Mouse (Mus musculus): ENCODE measurements around the gene Rps16.

The Rps16 gene

DNA sequence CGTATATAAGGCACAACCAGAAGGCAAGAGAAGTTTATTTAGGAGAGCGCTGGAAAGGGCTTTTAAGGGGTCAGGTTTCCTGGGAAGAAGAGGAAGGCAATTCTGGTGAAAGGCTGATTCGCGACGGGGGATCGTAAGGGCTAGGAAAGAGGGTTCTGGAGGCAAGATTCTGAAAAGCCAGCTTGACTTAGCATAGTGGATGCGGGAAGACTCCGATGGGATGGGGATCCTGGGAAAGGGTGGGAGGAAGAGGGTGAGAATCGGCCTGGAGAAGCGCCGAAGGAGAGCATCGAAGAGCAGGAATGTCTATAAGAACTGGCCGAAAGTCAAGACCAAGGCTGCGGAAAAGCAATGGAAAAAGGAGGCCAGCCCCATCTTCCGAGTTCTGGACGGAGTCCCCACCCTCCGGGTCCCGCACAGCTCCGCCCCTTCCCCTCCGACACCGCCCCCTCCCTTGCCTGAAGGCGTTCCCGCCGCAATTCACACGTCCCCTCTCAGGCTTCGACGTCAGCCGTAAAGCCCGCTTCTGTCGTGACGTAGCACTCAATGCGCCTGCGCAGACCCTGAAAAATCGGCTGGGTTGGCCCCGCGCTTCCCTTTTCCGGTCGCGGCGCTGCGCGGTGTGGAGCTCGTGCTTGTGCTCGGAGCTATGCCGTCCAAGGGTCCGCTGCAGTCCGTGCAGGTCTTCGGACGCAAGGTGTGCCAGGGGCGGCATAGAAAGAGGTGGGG is at the start of gene Rps16:
Gene Rps16, plus strand, starts transcription at position 498 of the 729 bp plus-strand sequence.
- DNase-seq (ENCODE audit: inconsistent age in 2 of 2, low spot score in 1 of 2), result peak; percentile 98 to 99

DNA sequence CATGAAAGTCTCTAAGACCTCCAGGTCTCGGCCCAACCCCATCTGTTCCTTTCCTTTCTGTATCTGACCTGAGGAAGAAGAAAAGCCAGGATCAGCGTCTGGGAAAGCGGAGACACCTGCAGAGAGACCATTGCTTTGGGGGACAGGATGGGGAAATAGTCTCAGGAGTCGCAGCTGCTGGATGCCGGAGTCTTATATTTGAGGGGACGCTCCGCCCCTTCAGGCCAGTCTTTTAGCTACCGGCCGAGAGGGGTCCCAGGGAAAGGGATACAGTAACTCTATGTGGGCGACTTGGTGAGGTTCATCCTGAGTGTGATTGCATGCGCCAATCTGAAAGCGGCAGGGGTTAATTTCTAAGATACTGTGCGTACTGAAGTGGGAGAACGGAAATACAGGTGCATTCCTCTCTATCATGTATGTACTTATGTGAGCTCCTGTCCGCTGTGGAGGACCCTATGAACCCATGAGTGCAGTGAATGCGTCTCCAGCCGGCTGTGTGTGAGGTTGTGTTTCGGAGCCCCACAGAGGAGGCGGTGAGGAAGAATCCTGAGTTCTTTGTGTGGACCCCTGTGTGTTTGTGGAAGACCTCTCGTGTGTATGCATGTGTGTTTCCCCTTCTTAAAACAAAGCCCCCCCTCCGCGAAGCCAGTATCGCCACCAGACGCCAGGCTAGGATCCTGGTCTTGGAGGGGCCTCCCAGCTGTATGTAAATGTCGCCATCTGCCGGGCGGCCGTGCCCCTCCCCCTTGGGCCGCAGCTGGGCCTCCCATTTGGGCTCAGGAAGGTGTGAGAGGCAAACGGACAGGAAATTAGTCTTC is 48.6 kb upstream of the Rps16 start, which contains the start of gene Dll3:
Gene Dll3, minus strand, starts transcription at position 623 of the 818 bp plus-strand sequence.
- peak; percentile 42 to 71 for DNase-seq (ENCODE audit: inconsistent age in 2 of 2, low spot score in 1 of 2)

GRCm38 (mm10) chr7:28305641-28306040 is 44.8 kb upstream of the Rps16 start:
- no peak for DNase-seq (ENCODE audit: inconsistent age in 2 of 2, low spot score in 1 of 2)

GRCm38 (mm10) chr7:28306216-28306615 is 44.2 kb upstream of the Rps16 start:
- DNase-seq (ENCODE audit: inconsistent age in 2 of 2, low spot score in 1 of 2), result no peak

DNA sequence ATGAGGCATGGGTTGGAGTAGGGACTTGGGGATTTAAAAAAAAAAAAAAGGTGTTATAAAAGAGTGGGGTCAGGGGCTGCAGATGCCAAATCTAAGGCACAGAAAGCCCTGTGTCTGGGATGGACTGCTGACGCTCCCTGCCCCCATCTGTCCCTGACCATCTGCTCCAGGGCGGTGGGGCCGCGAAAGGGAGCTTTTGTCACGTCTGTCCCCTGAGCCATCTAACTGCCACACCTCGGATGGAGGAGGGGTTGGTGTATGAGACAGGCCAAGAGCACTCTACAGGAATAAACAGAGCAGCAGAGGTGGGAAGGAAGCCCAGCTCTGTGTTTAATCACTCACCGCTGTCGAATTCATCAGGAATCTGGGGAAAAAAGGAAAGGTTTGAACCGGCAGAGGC is 40.7 kb upstream of the Rps16 start:
- no peak for DNase-seq (ENCODE audit: inconsistent age in 2 of 2, low spot score in 1 of 2)

- peak in 1 of 2 experiments; percentile 56 for DNase-seq (ENCODE audit: inconsistent age in 2 of 2, low spot score in 1 of 2)
Observed at GRCm38 (mm10) chr7:28311151-28311925, 39.1 kb upstream of the Rps16 start.

DNA sequence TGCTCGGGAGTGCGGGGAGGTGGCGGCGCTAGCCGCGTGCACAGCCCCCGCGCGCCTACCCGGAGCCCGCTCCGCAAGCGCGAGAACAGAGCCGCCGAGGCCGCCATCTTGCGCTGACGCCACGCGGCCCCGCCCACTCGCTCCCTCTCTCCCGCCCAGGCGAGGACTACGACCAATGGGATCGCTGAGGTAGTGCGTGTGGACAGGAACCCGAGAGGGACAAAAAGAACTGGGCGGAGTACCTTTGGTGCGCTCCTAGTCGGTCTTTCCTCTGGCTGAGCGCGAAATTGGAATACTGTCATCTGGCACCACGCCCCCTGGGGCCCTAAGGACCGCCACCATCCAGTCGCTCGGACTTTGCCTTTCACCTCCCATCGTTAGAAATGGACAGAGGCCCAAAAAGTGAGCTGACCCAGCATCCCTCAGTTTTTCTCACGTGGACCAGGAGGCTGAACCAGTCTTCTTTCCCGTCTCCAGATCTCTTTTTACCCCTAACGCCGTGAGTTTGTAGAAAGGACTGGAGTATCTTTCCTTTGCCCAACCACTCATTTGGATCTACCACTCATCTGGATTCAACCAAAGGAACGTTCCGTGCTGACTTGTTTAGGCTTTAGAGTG is 38.4 kb upstream of the Rps16 start, which contains the start of gene Timm50:
Gene Timm50, minus strand, starts transcription at position 147 of the 618 bp plus-strand sequence.
- peak; percentile 98 to 99 for DNase-seq (ENCODE audit: inconsistent age in 2 of 2, low spot score in 1 of 2)

DNA sequence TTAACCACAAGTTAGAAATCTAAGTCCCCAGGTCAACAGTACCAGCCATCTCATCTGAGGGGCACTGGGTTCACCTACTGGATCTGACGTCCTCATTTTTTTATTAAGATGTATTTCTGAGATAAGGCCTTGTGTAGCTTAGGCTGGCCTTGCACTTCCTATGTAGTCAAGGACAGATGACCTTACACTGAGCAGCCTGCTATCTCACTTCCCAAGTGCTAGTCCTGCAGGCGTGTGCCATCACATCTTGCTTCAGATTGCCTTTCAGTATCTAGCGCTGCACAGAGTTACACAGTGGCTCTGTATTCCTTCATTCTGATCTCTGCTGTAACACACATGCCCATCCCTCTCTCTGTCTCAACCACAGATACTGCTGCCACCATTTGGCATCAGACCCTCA is 32.4 kb upstream of the Rps16 start:
- DNase-seq (ENCODE audit: inconsistent age in 2 of 2, low spot score in 1 of 2), result peak; percentile 63 to 77

GRCm38 (mm10) chr7:28318714-28319113 is 31.7 kb upstream of the Rps16 start:
- DNase-seq (ENCODE audit: inconsistent age in 2 of 2, low spot score in 1 of 2), result peak; percentile 85 to 87

DNA sequence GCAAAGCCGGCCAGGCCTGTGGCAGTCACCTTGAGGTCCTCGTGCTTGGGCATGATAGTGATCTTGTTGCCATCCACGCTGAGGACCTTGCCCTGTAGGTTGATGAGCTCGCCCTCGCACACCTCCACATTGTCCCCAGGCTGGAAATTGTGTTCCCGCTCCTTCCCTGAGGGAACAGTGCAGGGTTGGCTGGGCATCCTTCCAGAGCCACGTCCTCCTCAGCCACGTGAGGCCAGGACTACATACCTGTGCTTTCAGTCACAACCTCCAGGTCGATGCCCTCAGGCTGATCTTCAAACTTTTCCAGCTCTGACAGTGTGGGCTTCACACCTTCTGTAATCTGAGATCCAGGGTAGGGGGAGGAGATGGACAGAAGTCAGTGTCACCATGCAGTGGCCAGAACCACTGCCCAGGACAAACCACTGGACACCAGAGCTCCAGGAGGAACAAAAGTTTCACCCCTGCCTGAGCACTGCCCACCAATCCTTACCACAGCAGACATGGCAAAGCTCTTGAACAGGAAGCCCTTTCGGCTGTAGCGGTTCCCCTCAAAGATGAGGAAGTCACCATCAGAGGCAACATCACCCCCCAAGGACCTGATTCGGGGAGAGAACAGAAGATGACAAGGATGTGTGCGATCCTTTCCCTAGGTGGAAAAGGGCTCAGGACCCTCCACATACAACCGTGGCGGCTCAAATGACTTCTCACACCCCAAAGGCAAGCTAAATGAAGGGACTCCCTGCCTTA is 28.3 kb upstream of the Rps16 start:
- no peak for DNase-seq (ENCODE audit: inconsistent age in 2 of 2, low spot score in 1 of 2)

DNA sequence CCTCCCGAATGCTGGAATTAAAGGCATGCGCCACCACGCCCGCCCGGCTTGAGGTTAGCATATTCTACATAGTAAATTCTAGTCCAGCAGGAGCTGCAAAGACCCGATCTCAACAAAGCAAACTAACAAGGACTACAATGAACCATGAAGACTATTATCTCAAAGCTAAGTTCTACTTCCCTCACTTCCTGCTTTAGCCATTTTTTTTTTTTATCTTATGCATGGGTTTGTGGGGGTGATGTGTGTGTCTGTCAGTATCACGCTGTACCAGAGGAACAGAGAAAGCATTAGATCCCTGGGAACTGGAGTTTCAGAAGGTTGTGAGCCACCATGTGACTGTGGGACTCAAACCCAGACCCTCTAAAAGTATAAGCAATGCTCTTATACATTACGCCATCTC is 25.2 kb upstream of the Rps16 start:
- DNase-seq (ENCODE audit: inconsistent age in 2 of 2, low spot score in 1 of 2), result no peak

DNA sequence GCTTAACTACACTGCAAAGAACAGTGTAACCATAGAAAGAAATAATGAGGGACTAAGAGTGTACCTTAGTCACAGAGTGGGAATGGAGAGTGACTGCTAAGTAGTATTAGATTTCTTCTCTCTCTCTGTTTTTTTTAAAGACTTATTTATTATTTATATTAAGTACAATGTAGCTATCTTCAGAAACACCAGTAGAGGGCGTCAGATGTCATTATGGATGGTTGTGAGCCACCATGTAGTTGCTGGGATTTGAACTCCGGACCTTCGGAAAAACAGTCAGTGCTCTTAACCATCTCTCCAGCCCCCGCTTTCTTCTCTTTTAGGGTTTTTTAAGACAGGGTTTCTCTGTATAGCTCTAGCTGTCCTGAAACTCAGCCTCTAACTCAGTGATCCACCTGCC is 24.0 kb upstream of the Rps16 start:
- DNase-seq (ENCODE audit: inconsistent age in 2 of 2, low spot score in 1 of 2), result no peak

GRCm38 (mm10) chr7:28328260-28328659 is 22.2 kb upstream of the Rps16 start:
- no peak for DNase-seq (ENCODE audit: inconsistent age in 2 of 2, low spot score in 1 of 2)

DNA sequence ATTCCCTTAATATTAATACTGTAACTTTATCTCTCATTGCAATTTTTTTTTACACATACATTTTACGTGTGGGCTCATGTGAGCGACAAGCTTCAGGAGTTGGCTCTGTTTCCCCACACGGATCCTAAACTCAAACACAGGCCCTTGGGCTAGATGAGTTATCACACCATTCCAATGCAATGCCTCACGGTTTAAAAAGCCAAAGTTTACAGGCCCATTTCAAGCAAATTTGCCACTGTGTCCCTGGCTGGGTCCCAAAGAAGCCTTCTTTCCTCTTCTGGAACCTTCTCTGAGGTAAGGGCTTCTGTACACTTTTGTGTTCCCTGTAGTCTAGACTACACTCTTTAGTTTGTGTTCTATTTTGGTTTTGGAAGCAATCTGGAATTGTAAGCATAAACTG is 15.9 kb upstream of the Rps16 start:
- DNase-seq (ENCODE audit: inconsistent age in 2 of 2, low spot score in 1 of 2), result peak in 1 of 2 experiments; percentile 68

DNA sequence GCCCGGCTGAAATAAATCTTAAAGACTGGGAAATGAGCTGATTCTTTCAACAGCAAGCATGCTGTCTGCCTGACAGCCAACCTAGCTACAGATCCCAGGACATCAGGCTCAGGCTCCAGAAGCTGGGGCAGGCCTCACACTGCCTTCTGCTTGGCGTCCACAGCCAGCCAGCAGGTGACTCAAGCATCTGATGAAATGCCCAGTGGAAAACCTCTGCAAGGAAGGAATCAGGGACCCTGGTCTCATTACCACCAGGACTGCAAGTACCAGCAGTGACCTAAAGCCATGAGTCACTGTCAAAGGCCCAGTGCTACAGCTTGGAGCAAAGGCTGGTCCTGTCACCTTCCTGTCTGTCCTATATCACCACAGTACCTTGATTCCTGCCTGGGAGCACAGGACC is 15.0 kb upstream of the Rps16 start:
- peak; percentile 76 to 78 for DNase-seq (ENCODE audit: inconsistent age in 2 of 2, low spot score in 1 of 2)

DNA sequence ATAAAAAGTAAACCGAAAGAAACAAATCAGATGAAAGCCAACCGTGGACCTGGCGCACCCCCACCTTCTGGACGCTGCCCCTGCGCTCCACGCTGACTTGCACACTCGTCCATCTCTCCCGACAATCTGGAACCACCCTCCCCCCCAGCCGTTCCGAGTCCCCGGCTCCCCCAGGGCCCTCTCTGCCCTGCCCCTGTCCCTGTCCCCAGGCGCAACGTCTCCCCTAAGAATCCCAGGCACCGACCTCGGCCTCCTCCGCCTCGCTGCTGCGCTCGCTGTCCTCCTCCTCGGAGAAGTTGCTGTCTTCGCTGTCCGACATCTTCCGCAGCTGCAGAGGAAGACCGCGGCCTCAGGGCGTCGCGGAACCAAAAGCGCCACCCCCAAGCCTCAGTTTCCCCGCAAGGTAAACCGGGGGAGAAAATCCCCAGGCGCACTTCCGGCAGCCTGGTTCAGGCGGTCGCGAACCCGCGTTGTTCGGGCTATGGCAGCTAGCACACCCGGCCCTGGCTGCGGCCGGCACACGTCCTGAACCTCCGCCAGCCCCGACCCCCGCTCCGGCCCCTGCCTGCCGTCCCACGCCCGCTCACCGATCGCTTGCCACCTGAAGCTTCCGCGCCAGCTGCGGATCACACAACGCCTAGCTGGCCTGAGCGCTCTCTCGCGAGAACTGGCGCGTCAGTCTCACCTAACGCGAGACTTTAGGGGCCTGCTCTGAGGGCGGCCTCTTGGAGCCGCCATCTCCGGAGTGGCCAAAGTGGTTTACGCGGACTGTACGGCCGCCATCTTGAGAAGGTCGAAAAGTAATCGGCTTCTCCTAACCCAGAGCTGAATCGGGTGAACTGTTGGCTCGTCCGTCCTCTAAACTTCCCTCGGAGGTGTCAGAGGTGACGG is 12.1 kb upstream of the Rps16 start, which contains the start of gene Supt5:
Gene Supt5, minus strand, starts transcription at position 639 of the 891 bp plus-strand sequence.
- peak; percentile 97 to 99 for DNase-seq (ENCODE audit: inconsistent age in 2 of 2, low spot score in 1 of 2)

- DNase-seq (ENCODE audit: inconsistent age in 2 of 2, low spot score in 1 of 2), result peak; percentile 78 to 91
Observed at GRCm38 (mm10) chr7:28339213-28339917, 11.1 kb upstream of the Rps16 start.

DNA sequence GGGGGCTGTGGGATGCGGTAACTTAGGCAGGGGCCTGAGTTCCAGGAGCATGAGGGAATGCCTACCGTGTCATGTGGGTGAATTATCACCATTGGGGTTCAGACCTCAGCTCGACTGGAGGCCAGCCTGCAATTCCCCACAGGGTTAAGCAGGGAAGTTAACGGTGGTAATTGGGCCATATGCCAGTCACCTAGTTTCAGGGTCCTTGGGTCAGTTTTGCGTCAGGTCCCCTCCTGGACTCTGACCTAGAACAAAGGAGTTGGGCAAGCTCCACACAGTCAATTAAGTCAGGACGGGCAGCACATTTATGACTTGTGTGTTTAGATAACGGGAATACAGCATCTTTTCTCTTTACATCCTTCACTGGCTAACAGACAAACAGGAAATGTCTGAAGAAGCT is 9.1 kb upstream of the Rps16 start:
- DNase-seq (ENCODE audit: inconsistent age in 2 of 2, low spot score in 1 of 2), result peak in 1 of 2 experiments; percentile 75
